Mouse (Mus musculus) layer of hippocampus, postnatal 10 days (tissue): Measurements from ENCODE around the gene Rwdd2b. TPM values are rescaled to one million over a fixed set of nuclear protein-coding genes. Genes with fewer than 3 reads are reported as not detected.
A peak's percentile ranks its signal among the peaks of the same experiment; 100 is the strongest.

ENCODE experiments used
- DNase-seq, 2 experiments: peaks; one replicate each; pipeline ENCODE4 v3.0.0; 2021; ENCODE audit warnings: low spot score in 2 of 2
- long read RNA-seq: library from polyadenylated mRNA; stranded (forward); transcript quantifications from one replicate; pipeline ENCODE4 v2.0.0, GENCODE M21; 2023
- total RNA-seq, 2 experiments: library from RNA; stranded (reverse); gene quantifications; 2 replicates each; pipeline ENCODE4 v1.2.3; 2021

The Rwdd2b gene
- 10 to 100 TPM; 10.3 to 10.5 TPM for total RNA-seq
- long read RNA-seq, transcript Rwdd2b-201 (5 exons, 2,009 nt) = major isoform, 10 of 12 reads
- long read RNA-seq, partial matches to known transcripts = 0 of 12 reads
- long read RNA-seq, other reads (novel, unspliced or antisense) = 2 of 12 reads

DNA sequence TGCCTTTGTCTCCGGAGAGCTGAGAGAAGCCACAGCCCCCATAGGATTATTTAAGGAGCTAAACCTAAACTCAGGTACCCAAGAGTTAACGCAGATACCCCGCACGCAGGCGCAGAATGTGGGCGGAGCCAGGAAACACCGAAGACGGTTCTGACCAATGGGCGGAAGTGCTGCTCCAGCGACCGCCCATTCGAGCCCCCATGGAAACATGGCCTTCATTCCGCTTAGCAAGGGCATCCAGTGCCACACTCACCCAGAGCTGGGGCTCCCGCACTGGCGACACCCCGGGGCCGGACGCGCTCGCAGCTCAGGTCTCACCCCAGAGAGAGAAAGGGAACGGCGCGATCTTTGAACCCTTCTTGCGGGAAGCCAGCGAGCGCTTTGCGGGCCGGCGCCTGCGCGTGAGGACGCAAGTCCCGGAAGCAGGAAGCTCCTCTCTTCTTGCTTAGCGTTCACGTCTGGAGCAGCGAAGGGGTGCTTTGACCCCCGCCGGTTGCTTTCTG, at the start of gene Rwdd2b:
Gene Rwdd2b (minus strand): TSS at position 390 of the 503 bp plus-strand sequence.
- peak; percentile 88 to 93 for DNase-seq

DNA sequence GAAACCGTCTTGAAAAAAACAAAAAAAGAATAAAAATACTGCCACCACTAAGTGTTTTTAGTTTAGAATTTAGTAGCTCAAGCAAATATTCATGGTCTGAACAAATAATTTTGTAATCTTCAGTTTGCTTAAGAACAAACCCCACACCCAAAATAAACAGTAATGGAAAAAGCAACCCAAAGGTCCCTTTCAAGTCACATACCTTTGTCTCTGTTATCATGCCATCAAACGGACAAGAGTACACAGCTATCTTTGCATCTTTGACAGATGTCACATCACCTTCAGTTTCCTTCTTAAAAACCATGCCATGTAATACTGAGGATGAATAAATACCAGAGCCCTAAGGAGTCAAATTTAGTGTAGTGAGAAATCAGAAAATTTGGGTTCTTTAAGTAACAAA, 48.2 kb upstream of the Rwdd2b start:
- DNase-seq = no peak

DNA sequence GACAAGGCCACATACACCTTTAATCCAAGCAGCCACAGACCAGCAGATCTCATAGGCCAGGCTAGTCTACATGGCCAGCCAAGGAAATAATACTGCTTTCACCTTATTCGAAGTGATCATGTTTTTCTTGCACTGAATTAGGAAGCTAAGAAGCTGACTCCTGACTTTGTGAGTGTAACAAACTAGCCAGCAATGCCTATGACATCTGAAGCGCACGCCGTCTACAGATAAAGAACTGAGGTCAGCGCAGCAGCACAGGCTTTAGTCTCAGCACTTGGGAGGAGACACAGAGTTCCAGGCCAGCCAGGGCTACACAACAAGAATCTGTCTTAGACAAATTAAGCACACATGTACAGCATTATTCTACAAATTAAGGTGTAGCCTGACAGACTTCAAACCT, 46.4 kb upstream of the Rwdd2b start:
- no peak for DNase-seq

DNA sequence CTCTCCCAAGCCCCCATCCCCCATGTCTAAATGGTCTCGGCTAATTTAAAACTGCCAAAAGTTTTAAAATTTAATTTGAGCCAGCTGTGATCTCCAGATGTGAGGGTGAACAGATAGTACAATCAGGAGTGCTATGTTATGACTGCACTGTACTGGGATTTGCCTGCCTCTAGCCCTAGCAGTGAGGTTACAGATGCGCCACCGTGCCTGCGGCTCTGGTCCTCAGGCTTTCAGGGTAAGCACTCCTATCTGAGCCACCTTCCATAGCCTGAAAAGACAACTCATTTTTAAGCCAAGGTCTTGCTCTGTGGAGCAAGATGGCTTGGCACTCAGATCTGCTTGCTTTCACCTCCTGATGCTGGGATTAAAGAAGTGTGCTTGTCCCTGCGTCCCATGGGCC, 44.0 kb upstream of the Rwdd2b start:
- DNase-seq = no peak

DNA sequence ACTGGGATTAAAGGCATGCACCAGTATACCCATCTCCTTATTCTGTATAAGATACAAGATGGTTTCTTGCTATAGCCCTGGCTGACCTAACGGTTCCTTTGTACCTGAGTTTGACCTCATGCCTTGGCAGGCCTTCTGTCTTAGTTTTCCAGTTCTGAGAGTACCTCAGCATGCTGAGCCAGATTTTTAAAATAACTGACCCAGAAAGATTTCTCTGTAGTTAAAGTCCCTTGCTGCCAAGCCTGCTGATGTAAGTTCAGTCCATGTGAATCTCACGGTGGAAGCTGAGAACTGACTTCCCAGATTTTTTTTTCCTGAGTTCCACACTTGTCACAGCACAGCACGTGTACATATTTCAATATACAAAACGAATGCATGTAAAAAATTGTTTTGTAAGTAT, 30.2 kb upstream of the Rwdd2b start:
- no peak for DNase-seq

DNA sequence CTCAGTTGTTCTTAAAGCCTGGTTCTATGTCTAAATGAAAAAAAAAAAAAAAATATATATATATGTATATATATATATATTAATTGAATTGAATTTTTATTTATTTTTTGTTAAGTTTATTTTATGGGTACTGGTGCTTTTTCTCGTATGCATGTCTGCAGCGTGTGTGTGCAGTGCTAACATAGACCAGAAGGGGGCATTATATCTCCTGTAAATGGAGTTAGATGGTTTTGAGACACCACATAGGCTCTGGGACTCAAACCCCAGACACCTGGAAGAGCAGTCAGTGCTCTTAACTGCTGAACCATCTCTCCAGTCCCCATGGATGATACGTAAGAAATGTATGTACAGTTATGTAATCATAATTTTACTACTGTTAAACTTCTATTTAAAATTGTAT, 18.4 kb upstream of the Rwdd2b start:
- DNase-seq = no peak

DNA sequence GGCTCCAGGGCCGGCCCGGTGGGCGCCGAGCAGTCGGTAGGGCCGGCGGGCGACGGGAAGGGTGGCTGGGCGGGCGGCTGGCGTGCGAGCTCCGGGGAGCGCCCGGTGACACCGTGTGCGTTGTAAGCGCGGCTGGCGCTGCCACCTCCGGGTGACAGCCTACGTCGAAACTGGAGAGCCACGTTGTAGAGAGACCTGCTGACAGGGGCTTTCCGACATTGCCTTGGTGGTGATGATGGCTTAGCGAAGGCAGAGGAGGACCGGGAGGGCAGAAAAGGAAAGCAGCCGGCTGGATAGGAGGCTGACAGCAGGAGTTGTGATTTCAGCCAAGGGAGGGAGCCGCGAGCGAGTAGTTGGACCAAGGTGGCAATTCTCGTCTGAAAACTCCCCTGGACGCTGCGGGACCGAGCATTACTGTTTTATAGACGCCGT, 14.8 kb upstream of the Rwdd2b start:
- DNase-seq = no peak

DNA sequence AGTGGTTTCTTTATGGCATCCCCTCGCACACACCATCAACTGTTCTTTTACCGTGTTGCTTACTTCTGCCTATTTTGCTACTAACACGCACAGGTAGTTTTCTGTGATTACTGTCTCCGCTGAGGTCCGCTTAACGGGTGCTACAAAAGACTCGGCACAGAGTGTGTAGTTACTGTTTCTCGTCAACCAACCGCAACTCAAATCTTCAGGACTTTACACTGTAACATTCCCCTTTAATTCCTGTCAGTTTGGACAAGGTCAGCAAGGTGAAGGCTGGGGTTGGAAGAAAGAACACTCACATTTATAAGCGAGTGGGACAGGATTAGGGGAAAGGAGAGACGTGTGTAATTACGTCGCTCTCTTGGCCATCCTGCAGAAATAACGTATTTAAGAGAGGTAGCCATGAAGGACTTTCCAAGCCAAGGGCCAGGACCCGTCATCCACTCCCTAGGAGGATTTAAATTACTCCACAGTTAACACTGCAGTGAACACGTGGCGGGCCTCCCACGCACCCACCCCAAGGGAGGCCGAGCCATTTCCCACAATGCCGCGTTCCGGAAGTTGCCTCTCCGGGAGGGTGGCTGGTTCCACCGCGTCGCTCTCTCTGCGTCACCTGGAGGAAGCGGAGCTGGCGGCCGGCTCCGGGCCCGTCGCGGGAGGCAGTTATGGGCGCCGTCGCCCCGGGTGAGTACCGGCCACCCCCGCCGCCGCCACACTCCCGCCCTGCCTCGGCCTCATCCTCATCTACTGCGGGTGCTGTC, 14.2 kb upstream of the Rwdd2b start, which contains the start of gene Usp16:
Gene Usp16 (plus strand): TSS at position 285 of the 761 bp plus-strand sequence.
- peak; percentile 88 to 93 for DNase-seq

DNA sequence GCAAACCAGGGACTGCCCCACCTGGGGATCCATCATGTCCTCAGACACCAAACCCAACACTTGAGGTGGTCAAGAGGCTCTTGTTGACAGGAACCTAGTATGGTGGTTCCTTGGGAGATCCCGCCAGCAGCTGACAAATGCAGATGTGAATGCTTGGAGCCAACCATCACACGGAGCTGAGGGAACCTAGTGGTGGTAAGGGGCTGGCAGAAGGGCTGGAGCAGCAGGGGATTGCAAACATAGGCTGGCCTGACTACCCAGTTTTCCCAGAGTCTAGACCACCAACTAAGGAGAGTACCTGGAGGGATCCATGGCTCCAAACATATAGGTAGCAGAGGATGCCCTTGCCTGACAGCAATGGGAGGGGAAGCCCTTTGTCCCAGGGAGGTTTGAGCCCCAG, 12.9 kb upstream of the Rwdd2b start:
- peak in 1 of 2 experiments; percentile 7 for DNase-seq

DNA sequence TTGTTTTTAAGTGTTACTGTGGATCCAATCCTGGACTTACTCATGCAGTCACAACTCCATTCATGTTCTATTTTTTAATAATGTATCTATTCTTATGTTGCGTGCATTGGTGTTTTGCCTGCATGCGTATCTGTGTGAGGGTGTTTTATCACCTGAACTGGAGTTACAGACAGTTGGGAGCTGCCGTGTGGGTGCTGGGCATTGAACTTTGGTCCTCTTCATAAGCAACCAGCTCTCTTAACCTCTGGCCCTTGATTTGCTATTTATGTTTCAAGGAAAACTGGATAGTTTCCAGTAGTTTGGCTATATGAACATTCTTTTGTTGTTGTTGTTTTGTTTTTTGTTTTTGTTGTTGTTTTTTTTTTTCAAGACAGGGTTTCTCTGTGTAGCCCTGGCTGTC, 5.2 kb upstream of the Rwdd2b start:
- DNase-seq = no peak

DNA sequence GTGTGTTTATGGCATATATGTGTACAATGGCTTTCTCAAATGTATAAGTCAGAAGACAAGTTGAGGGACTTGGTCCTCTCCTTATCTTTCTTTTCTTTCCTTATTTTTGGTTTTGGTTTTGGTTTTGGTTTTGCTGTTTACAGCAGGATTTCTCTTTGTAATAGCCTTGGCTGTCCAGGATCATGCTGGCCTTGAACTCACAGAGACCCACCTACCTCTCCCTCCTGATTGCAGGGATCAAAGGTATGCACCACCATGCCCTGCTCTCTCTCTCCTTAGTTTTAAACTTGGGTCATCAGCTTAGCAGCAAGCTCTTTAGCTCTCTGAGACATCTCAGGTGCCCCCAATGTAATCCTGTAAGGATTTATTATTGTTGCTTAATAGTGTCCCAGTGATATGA, 4.7 kb upstream of the Rwdd2b start:
- DNase-seq = no peak

DNA sequence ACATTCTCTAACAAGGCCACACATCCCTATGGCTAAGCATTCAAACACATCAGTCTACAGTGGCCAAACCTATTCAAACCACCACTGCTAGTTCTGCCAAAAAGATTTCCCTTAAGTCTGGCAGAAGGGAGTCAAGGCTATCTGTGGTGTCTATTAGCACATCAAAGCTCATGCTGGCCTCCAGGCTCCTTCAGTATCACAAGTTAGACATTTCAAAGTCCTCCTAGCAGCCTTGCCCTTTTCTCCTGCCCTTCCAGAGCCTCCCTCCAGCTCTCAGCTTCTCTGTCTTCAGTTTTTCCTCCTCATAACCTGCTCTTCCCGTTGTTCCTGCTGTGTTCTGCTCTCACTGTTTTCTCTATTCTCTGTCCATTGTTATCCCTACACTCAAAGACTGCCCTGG, 3.7 kb upstream of the Rwdd2b start:
- DNase-seq = no peak

DNA sequence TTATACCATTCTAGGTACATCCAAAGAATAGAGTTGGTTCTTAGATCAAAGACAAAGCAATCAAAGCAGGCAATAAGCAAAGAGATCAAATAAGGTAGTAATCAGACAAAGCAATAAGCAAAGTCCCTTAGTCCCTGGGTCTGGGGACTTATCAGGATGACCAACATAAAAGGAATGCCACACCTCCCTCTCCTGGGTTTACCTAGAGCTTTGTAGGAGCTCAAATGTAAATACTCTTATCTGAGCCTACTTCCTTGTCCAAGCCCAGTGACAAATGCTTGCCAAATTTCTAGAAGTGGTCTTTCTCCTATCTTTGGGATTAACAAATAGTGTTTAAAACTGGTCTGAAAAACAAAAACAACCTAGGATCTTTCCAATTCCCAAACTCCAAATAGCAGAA, 2.9 kb upstream of the Rwdd2b start:
- DNase-seq = no peak

DNA sequence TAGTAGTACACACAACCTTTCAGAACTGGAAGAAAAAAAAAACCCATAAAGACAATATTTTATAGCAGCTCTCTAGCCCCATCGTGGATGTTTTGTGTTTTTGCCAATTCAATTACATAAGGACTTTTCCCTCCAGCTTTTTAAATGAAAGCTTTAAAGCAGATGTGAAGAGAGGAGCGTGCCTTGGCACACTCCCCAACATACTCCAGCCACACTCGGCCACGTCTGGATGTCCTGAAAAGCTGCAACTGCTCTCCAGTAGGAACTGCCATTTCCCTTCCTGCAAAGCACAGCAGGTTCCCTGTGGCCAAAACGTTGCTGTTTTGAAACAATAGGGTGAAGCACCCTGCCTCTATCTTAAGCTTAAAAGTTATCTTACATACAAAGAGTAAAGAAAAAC, 1.9 kb upstream of the Rwdd2b start:
- DNase-seq = no peak

DNA sequence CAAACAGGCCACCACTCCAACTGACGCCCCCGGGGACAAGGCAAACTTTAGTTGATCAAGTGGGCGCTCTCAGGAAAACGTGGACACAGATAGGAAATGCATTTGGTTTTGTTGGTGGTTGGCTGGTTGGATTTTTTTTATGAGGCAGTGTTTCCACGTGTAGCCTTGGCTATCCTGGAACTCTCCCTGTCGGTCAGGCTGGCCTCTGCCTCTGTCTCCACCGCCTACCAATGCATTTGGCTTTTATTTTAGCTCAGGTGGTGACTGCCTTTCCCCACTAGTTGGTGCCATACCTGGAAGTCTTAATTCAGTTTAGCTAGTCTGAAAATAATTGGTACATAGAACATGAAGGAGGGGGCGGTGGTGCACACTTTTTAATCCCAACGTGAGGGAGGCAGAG, 716 bp upstream of the Rwdd2b start:
- DNase-seq = no peak

DNA sequence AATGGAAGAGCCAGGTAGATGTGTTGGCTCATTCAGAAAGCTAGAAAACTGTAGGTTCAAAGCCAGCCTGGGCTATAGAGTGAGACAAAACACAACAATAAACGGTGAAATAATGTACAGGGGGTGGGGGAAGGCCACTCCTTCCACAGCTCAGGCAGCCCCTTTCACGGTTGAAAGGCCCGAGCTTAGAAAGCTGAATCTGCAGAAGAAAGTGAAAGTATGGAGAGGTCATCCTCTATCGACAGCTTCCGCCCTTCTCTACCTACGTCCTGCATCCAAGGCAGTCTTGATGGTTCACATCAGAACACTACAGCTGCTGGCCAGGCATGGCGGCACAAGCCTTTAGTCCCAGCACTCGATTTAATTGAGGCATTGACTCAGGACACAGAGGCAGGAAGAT, 1.7 kb downstream of the Rwdd2b start:
- no peak for DNase-seq

DNA sequence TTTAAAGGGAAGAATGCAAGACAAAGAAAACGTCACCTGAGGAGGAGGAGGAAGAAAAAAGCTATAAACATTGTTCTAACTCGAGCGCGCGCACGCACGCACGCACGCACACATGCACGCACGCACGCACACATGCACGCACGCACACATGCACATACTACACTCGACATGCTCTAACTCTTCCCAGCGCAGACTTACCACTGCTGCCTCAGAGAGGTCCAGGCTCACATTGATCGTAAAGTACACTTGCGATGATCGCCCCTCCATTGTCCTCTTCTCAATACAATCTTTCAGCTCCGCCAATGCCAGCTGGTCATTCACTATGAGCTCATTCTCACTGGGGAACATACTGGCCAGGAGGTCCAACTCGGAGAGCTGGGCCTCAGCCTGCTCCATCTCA, 3.3 kb downstream of the Rwdd2b start:
- DNase-seq = no peak

DNA sequence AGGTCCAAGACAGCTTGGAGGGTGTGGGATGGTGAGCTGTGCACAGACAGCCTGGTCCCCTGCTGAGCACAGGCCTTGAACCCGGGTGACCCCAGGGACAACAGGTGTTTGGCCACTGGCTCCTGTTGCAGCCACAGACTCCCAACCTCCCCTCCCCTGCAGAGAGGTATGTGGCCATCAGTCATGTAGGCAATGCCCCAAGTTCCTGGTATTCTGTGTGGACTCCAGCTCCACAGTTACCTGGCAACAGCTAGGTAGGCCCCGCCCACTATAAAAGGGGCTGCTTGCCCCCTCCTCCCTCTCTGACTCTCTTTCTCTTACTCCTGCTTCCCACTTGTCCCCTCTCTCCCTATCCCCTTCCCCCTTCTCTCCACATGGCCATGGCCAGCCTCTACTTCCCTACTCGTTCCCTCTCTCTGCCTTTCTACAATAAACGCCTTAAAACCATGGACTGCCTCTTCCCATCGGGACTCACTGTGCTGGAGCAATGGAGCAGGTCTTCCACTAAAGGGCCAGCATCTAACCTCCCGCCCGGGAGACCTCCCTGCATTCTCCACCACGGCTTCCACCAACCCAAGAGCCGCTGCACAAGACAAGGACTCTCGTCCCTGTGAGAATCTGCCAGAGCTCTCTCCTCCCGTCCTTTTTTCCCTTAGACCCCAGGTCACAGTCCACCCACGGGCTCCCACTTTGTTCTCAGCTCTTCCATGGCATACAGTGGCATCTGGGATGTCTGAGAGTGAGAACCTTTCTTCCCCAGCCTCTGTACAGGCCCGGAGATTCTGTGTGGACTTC, 4.8 kb downstream of the Rwdd2b start:
- DNase-seq = no peak

DNA sequence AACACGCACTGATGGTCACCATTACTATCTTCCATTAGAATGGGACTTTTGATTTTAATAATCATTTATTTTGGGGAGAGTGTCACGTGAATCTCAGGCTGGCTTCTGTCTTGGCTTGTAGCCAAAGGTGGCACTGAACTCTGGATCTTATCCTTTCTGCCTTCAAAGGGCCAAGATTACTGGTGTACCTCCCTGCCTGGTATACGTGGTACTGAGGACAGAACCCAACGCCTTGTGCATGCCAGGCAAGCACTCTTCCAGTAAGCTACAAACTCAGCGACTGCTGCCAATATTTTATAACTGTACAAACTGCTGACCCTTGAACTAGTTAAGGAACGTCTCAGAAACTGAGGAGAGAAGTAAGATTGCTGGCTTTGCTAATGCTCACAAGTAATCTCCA, 5.4 kb downstream of the Rwdd2b start:
- DNase-seq = no peak

DNA sequence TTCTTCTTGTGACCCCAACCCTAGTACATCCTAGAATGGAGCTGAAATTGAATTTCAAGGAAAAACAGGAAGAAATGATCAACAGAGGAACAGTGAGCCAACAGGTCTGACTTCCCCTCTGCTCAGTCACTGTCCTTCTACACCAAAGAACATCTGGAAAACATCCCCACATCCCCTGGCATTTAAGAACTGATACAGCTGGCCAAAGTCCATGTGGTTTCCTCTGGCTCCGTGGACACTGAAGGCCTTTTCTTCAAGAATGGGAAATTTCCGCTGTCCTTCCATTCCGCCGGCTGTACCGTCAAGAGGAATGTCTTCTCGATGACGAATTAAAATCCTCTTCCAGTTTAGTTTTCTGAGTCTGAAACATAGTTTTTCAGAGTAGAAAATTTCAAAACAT, 6.1 kb downstream of the Rwdd2b start:
- DNase-seq = no peak

DNA sequence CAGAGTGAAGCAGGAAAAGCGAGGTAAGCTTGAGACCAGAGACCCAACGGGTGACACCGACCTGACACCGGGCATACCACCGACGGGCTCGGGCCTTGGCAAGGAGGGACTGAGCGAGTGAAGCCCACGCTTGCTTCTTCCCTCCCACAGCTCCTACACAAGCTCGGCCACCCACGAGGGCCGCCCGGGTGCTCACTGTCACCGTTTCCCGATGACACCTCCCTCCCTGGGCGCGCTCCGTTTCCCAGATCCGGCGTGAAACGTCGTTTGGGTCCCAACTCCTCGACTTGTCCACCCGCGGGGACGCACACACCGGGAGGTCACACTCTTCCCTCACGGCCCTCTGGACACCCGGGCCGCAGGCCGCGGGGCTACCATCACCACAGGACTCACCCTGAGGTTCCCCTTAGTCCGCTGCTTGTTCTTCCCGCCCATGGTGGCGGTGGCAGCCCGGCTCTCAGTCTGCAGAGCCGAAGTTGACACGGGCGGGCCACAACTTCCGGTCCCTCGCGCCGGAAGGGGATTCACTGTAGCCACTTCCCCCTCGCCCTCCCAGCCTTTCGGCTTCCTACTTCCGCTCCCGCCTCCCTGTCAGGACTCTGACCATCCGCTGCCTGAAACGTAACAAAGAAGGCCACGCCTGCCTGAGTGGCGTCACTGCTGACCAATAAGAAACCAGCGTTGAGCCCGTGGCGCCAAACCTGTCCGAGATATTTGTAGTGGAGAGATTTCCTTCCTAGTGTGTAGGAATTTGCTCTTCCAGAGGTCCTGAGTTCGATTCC, 8.1 kb downstream of the Rwdd2b start, which contains the start of gene Ltn1:
Gene Ltn1 (minus strand): TSS at position 580 of the 782 bp plus-strand sequence.
- peak; percentile 98 for DNase-seq
